Mouse (Mus musculus): ENCODE data around the gene Mga. TPM values are rescaled to one million over a fixed set of nuclear protein-coding genes. Genes with fewer than 3 reads are reported as not detected.

The Mga gene
- total RNA-seq, 2 experiments from 2014 or later: 11.1 to 20.8 TPM

DNA sequence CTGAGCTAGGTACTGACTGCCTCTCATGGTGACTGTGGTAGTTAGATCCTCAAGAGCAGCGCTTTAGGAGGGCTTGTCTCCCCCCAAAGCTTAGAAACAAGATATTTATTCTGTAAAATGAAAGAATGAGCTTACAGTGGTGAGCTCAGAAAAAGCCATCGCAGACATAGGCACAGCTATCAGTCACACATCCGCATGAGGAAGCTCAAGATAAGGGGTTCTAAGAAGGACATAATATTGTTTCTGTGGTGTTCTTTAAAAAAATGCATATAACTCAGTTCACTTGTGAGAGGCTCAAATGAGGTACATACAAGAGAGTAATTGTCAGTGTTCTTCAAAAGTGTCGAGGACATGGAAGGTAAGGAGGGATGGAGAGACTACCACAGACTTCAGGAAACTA is 118.9 kb downstream of the Mga start:
- no peak for ATAC-seq (replicated peaks; ENCODE audit: low FRiP score, poor library complexity, severe bottlenecking)

DNA sequence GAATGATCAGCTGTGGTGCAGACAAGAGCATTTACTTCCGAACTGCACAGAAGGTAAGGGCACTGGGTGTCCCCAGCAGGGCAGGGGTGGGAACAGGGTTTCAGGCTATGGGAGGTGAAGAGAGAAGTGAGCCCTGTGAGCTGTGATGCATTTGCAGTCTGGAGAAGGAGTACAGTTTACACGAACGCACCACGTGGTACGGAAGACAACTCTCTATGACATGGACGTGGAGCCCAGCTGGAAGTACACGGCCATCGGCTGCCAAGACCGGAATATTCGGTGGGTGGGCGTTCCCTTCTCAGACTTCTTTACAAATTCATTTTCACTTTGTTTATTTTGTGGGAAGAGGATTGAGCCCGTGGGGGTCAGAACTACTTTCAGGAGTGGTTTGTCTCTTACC is 120.6 kb downstream of the Mga start:
- ATAC-seq (replicated peaks; ENCODE audit: low FRiP score, poor library complexity, severe bottlenecking): no peak

Other genes starting within 250 kb of the Mga start
- gene Ndufaf1, start 234.4 kb upstream of the Mga start, total RNA-seq (2015; ENCODE audit: low replicate concordance): 13.4 and 20.8 TPM in 2 replicates
- 3.3 and 7.3 TPM in 2 replicates for gene Ndufaf1, start 234.4 kb upstream of the Mga start, total RNA-seq (2017; ENCODE audit: low replicate concordance)
- gene Rtf1, start 222.2 kb upstream of the Mga start, total RNA-seq (2015; ENCODE audit: low replicate concordance): 8.4 and 13.4 TPM in 2 replicates
- 13.8 and 16.9 TPM in 2 replicates for gene Rtf1, start 222.2 kb upstream of the Mga start, total RNA-seq (2017; ENCODE audit: low replicate concordance)
- gene Itpka, start 154.9 kb upstream of the Mga start, total RNA-seq (2015; ENCODE audit: low replicate concordance): not detected in 2 replicates
- not detected in 2 replicates for gene Itpka, start 154.9 kb upstream of the Mga start, total RNA-seq (2017; ENCODE audit: low replicate concordance)
- gene Ltk, start 136.8 kb upstream of the Mga start, total RNA-seq (2015; ENCODE audit: low replicate concordance): not detected in 2 replicates
- not detected in 2 replicates for gene Ltk, start 136.8 kb upstream of the Mga start, total RNA-seq (2017; ENCODE audit: low replicate concordance)
- gene Rpap1, start 109.7 kb upstream of the Mga start, total RNA-seq (2015; ENCODE audit: low replicate concordance): 1.3 and 2.7 TPM in 2 replicates
- 0.51 and 0.84 TPM in 2 replicates for gene Rpap1, start 109.7 kb upstream of the Mga start, total RNA-seq (2017; ENCODE audit: low replicate concordance)
- not detected in 2 replicates for gene Tyro3, start 99.5 kb upstream of the Mga start, total RNA-seq (2015; ENCODE audit: low replicate concordance)
- not detected in 2 replicates for gene Tyro3, start 99.5 kb upstream of the Mga start, total RNA-seq (2017; ENCODE audit: low replicate concordance)
- 0.38 and 3.3 TPM in 2 replicates for gene Mapkbp1, start 75.5 kb downstream of the Mga start, total RNA-seq (2015; ENCODE audit: low replicate concordance)
- 2.0 and 3.5 TPM in 2 replicates for gene Mapkbp1, start 75.5 kb downstream of the Mga start, total RNA-seq (2017; ENCODE audit: low replicate concordance)
- gene Jmjd7, start 130.3 kb downstream of the Mga start, total RNA-seq (2015; ENCODE audit: low replicate concordance): 1.5 TPM in 1 of 2 replicates, not detected in the other
- 2.4 TPM in 1 of 2 replicates, not detected in the other for gene Jmjd7, start 130.3 kb downstream of the Mga start, total RNA-seq (2017; ENCODE audit: low replicate concordance)
- gene Gm28042, start 130.3 kb downstream of the Mga start, total RNA-seq (2015; ENCODE audit: low replicate concordance): 0.96 TPM in 1 of 2 replicates, not detected in the other
- 2.0 TPM in 1 of 2 replicates, not detected in the other for gene Gm28042, start 130.3 kb downstream of the Mga start, total RNA-seq (2017; ENCODE audit: low replicate concordance)
- 0.63 TPM in 1 of 2 replicates, not detected in the other for gene Pla2g4b, start 136.2 kb downstream of the Mga start, total RNA-seq (2015; ENCODE audit: low replicate concordance)
- gene Pla2g4b, start 136.2 kb downstream of the Mga start, total RNA-seq (2017; ENCODE audit: low replicate concordance): 3.0 and 5.0 TPM in 2 replicates